Mouse (Mus musculus) testis, adult 2 months (tissue): Measurements from ENCODE around the gene Camta1.

Experiments used
- CTCF ChIP-seq: fragments of 200-500 bp; IDR thresholded peaks from 2 replicates; pipeline ENCODE4 v1.5.1; 2012; ENCODE audit warnings: low read depth, mild to moderate bottlenecking, inconsistent platforms, low read length, moderate library complexity; ENCODE audit not compliant: control insufficient read depth, insufficient read depth, insufficient replicate concordance
- POLR2A ChIP-seq: fragments of 200-500 bp; IDR thresholded peaks from 2 replicates; pipeline ENCODE4 v1.6.1; 2012; ENCODE audit warnings: low read depth, mild to moderate bottlenecking, inconsistent platforms, low read length, moderate library complexity; ENCODE audit not compliant: control insufficient read depth

- TF ChIP-seq CTCF (no peak), POLR2A (no peak)
Measured at GRCm38 (mm10) chr4:150907099-150907498, 954.6 kb downstream of the Camta1 start.
